Mouse (Mus musculus) lung, postnatal 0 days (tissue): ENCODE results near the gene Creld2. TPM values are rescaled to one million over a fixed set of nuclear protein-coding genes. Genes with fewer than 3 reads are reported as not detected.
"Not testable (repeated sequence)": the region's sequence is repeated elsewhere in the genome, so short reads cannot be mapped to it uniquely, and the experiment has no call there.

ENCODE experiments used
- ATAC-seq: fragments of 200-750 bp; cut with Nextera tagmentation; 2 replicates; pipeline ENCODE4 v1.8.0; 2017; ENCODE audit warnings: moderate library complexity
- DNase-seq: peaks from one replicate; pipeline ENCODE4 v3.0.0-alpha.2; 2016; ENCODE audit warnings: low spot score
- H3K27ac ChIP-seq: fragments of 300-500 bp; sonication (generic); 2 replicates; pipeline ENCODE4 v1.5.1; 2014; ENCODE audit warnings: antibody characterized with exemption, mild to moderate bottlenecking, low read length, mixed read lengths
- H3K27me3 ChIP-seq: fragments of 300-500 bp; sonication (generic); replicated peaks from 2 replicates; pipeline ENCODE4 v1.6.1; 2014; ENCODE audit warnings: low read length, mixed read lengths; ENCODE audit not compliant: insufficient read depth
- H3K36me3 ChIP-seq: fragments of 300-500 bp; sonication (generic); 2 replicates; pipeline ENCODE4 v1.6.1; 2014; ENCODE audit warnings: low read length, mixed read lengths; ENCODE audit not compliant: insufficient read depth
- H3K4me1 ChIP-seq: fragments of 300-500 bp; sonication (generic); 2 replicates; pipeline ENCODE4 v1.6.1; 2014; ENCODE audit warnings: antibody characterized with exemption, low read depth, low read length, mixed read lengths; ENCODE audit not compliant: insufficient read depth
- H3K4me2 ChIP-seq: fragments of 300-500 bp; sonication (generic); replicated peaks from 2 replicates; pipeline ENCODE4 v1.6.1; 2014; ENCODE audit warnings: low read depth, mild to moderate bottlenecking, low read length, moderate library complexity, mixed read lengths
- H3K4me3 ChIP-seq: fragments of 300-500 bp; sonication (generic); 2 replicates; pipeline ENCODE4 v1.5.1; 2014; ENCODE audit warnings: low read depth, low read length
- H3K9ac ChIP-seq: fragments of 300-500 bp; sonication (generic); replicated peaks from 2 replicates; pipeline ENCODE4 v1.6.1; 2014; ENCODE audit warnings: low read depth, mild to moderate bottlenecking
- H3K9me3 ChIP-seq: fragments of 300-500 bp; sonication (generic); 2 replicates; pipeline ENCODE4 v1.6.1; 2016; ENCODE audit warnings: low read length, mixed read lengths
- CTCF ChIP-seq: IDR thresholded peaks from 2 replicates; pipeline ENCODE4 v1.5.1; 2016; ENCODE audit warnings: antibody characterized with exemption, mild to moderate bottlenecking
- EP300 ChIP-seq: IDR thresholded peaks from 2 replicates; pipeline ENCODE4 v1.6.1; 2016; ENCODE audit warnings: antibody characterized with exemption, mild to moderate bottlenecking, control low read depth
- WGBS: fragments of 180-500 bp; shearing (Covaris S2); extraction: QIAGEN DNeasy Blood & Tissue Kit; methylation state at CpG from one replicate; pipeline ENCODE4 v1.1.7; 2014; 5-methylcytosine and 5-hydroxymethylcytosine counted together
- polyA plus RNA-seq: library from polyadenylated mRNA; unstranded; fragments of >200 nt; fragmentation: Nextera tagmentation; extraction: Ambion mirVana; gene quantifications from 2 replicates; pipeline ENCODE4 v1.2.1, GENCODE M21; 2015

Creld2 gene
- polyA plus RNA-seq, 1 experiment from 2014 or later, result 62.6 TPM

- no peaks in the 10 kb centered on the region for H3K4me1 ChIP-seq
- ATAC-seq (no peak), DNase-seq (no peak)
- H3K4me3 ChIP-seq, result no peak overlapping the region
- H3K4me2 ChIP-seq, result no peak overlapping the region
- WGBS, result 87% methylated on average over 3 of the region's 3 CpGs
- no peaks in the 10 kb centered on the region for H3K27me3 ChIP-seq
- H3K9me3 ChIP-seq, result no peaks in the 10 kb centered on the region
- TF ChIP-seq CTCF (no peak), EP300 (no peak)
- H3K27ac ChIP-seq, result no peak overlapping the region
- H3K9ac ChIP-seq, result no peak overlapping the region
- peaks cover 17% of the 10 kb centered on the region; the same call in 1 of the 2 replicates for H3K36me3 ChIP-seq
These were observed 17.5 kb upstream of the Creld2 start for GRCm38 (mm10) chr15:88801903-88802302.

DNA sequence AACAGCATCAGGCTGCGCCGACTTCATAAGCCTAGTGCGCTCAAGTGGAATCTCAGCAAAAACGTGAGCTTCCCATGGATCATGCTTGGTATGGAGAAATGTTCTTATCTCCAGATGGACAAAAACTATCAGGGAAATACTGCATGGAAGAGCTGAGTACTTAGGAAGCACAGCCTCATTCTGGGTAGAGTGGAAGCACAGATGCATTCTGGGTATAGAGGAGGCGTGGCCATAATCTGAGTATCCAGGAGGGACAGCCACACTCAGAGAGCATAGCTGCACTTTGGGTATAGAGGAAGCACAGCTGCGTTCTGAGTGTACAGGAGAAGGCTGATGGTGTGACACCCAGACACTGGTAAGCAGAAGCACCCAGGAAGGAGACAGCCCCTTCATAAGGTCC, 17.1 kb upstream of the Creld2 start:
- TF ChIP-seq CTCF, result no peak
- no peak for TF ChIP-seq EP300
- Histone ChIP-seq H3K27me3 (no peaks in the 10 kb centered on the region), H3K36me3 (peaks cover 17% of the 10 kb centered on the region; the same call in 1 of the 2 replicates), H3K27ac (no peak overlapping the region), H3K9ac (no peak overlapping the region), H3K9me3 (no peaks in the 10 kb centered on the region), H3K4me2 (no peak overlapping the region), H3K4me3 (no peak overlapping the region), H3K4me1 (no peaks in the 10 kb centered on the region)
- WGBS, result 86% methylated on average over 6 of the region's 6 CpGs
- DNase-seq (no peak), ATAC-seq (no peak)

DNA sequence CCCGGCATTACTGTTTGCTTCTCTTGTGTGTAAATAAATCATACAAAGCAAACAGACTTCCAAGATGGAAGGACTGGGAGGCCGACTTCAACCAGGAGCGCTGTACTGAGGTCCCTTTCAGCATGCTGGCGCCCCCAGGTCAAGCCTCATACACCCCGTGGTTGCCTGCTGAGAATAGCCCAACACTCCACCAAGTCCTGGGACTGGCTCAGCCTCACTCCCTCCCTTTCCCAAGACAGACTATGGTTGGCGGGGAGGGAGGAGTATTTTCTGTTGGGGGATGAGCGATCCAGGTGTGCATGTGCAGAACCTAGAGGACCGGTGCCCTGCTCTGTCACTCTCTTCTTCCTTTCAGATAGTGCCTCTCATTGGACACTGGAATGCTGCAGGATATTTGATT, 11.3 kb upstream of the Creld2 start:
- ATAC-seq (no peak), DNase-seq (no peak)
- no peaks in the 10 kb centered on the region for H3K4me1 ChIP-seq
- no peak overlapping the region for H3K4me2 ChIP-seq
- H3K27ac ChIP-seq, result no peak overlapping the region
- H3K9ac ChIP-seq, result no peak overlapping the region
- TF ChIP-seq CTCF (no peak), EP300 (no peak)
- no peaks in the 10 kb centered on the region for H3K9me3 ChIP-seq
- WGBS, result 77% methylated on average over 8 of the region's 8 CpGs
- no peak overlapping the region for H3K4me3 ChIP-seq
- no peaks in the 10 kb centered on the region for H3K27me3 ChIP-seq
- H3K36me3 ChIP-seq, result peaks cover 17% of the 10 kb centered on the region; the same call in 1 of the 2 replicates

DNA sequence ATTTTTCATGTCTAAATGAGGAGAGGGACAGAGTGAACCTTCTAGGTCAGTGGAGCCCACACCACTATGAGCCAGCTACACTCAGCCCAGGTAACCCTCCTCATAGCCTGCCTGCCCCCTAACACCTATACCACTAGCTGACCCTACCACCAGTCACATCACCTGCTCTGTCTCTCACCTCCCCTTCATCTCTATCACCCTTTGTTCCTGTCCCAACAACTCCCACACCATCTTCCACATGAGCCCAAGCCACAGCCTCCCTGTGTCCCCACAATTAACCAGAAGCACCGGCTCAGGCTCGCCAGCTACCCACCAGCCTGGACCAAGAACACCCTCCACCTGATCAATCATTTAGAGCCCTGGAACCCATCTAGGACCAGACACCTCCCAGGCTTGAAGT, 9.1 kb upstream of the Creld2 start:
- Histone ChIP-seq H3K9me3 (no peaks in the 10 kb centered on the region), H3K4me3 (no peak overlapping the region), H3K36me3 (peaks cover 12% of the 10 kb centered on the region; the same call in 1 of the 2 replicates), H3K27ac (no peak overlapping the region), H3K4me1 (no peaks in the 10 kb centered on the region), H3K4me2 (no peak overlapping the region), H3K9ac (no peak overlapping the region), H3K27me3 (no peaks in the 10 kb centered on the region)
- WGBS, result 77% methylated on average over 2 of the region's 2 CpGs
- ATAC-seq (no peak), DNase-seq (no peak)
- TF ChIP-seq EP300 (no peak), CTCF (no peak)

DNA sequence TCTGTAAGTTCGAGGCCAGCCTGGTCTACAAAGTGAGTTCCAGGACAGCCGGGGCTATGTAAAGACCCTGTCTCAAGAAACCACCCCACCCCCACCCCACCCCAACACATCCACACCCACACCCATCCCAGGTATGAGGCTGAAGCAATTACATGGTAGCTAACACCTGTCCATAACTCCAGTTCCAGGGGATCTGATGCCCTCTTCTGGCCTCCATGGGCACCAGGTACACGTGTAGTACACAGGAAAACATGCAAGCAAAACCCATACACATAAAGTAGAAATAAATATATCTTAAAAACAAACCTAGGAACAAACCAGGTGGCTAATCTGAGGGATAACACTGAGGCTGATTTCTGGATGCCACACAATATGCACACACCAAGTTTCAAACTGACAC, 6.2 kb upstream of the Creld2 start:
- no peaks in the 10 kb centered on the region for H3K27me3 ChIP-seq
- no peaks in the 10 kb centered on the region for H3K4me1 ChIP-seq
- ATAC-seq (no peak), DNase-seq (no peak)
- no peak overlapping the region for H3K27ac ChIP-seq
- H3K9me3 ChIP-seq, result no peaks in the 10 kb centered on the region
- WGBS, result 84% methylated on average over 3 of the region's 3 CpGs
- H3K4me3 ChIP-seq, result no peak overlapping the region
- no peaks in the 10 kb centered on the region for H3K36me3 ChIP-seq
- H3K9ac ChIP-seq, result no peak overlapping the region
- TF ChIP-seq CTCF (peak; percentile 38), EP300 (no peak)
- H3K4me2 ChIP-seq, result no peak overlapping the region

DNA sequence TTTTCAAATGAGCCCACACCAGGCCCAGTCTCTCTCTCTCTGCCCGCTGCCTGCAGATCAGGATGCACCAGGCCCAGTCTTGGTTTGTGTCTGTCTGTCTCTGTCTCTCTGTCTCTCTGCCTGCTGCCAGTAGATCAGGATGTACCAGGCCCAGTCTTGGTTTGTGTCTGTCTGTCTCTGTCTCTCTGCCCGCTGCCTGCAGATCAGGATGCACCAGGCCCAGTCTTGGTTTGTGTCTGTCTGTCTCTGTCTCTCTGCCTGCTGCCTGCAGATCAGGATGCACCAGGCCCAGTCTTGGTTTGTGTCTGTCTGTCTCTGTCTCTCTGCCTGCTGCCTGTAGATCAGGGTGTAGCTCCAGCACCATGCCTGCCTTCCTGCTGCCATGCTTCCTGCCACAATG, 5.6 kb upstream of the Creld2 start:
- 95% methylated on average over 2 of the region's 2 CpGs for WGBS
- H3K27me3 ChIP-seq, H3K36me3 ChIP-seq, DNase-seq, H3K9me3 ChIP-seq, H3K4me3 ChIP-seq, H3K4me1 ChIP-seq, ATAC-seq, H3K27ac ChIP-seq, H3K4me2 ChIP-seq, H3K9ac ChIP-seq: not testable (repeated sequence)

- TF ChIP-seq EP300, result no peak
- TF ChIP-seq CTCF, result peak; percentile 47
- ATAC-seq (no peak), DNase-seq (no peak)
- WGBS, result 95% methylated on average over 11 of the region's 11 CpGs
- Histone ChIP-seq H3K4me2 (no peak overlapping the region), H3K27ac (no peak overlapping the region), H3K4me1 (no peaks in the 10 kb centered on the region), H3K4me3 (no peak overlapping the region), H3K9me3 (no peaks in the 10 kb centered on the region), H3K27me3 (no peaks in the 10 kb centered on the region), H3K9ac (no peak overlapping the region), H3K36me3 (no peaks in the 10 kb centered on the region)
These were observed 4.9 kb upstream of the Creld2 start for GRCm38 (mm10) chr15:88814411-88815047.
